Mouse (Mus musculus): ENCODE results near the gene Cacfd1.

GRCm38 (mm10) chr2:27049408-27049807, 39.7 kb downstream of the Cacfd1 start:
- TF ChIP-seq MAX (IDR thresholded peaks at IDR 0.05; ENCODE audit: low read depth) (no peak), POLR2A (IDR thresholded peaks at IDR 0.05; ENCODE audit: insufficient read length, low read depth) (no peak), USF1 (IDR thresholded peaks at IDR 0.05; ENCODE audit: low read depth) (no peak), POLR2AphosphoS2 (IDR thresholded peaks at IDR 0.05; ENCODE audit: insufficient read length, low read depth) (no peak), MYOG (IDR thresholded peaks at IDR 0.05; ENCODE audit: control insufficient read depth in 1 of 3, insufficient read depth in 1 of 3, insufficient read length in 2 of 3, low read depth in 2 of 3) (no peak), E2F4 (IDR thresholded peaks at IDR 0.05; ENCODE audit: insufficient read depth) (no peak), MYOD1 (IDR thresholded peaks at IDR 0.05; ENCODE audit: control insufficient read depth in 1 of 3, insufficient read length in 2 of 3, low read depth in 2 of 3) (no peak), CEBPB (IDR thresholded peaks at IDR 0.05; ENCODE audit: insufficient read depth, poor library complexity, severe bottlenecking) (no peak), REST (IDR thresholded peaks at IDR 0.05; ENCODE audit: insufficient read depth, insufficient read length) (no peak), TCF12 (IDR thresholded peaks at IDR 0.05; ENCODE audit: insufficient read depth, poor library complexity, severe bottlenecking) (no peak)

Data from myocyte (in vitro differentiated cells).